Mouse (Mus musculus) midbrain, embryonic 16.5 days (tissue): ENCODE results near the gene Vmn1r148. TPM values are rescaled to one million over a fixed set of nuclear protein-coding genes. Genes with fewer than 3 reads are reported as not detected.
"Not testable (repeated sequence)": the region's sequence is repeated elsewhere in the genome, so short reads cannot be mapped to it uniquely, and the experiment has no call there.

Experiments
- ATAC-seq: fragments of 200-750 bp; cut with Nextera tagmentation; 2 replicates; pipeline ENCODE4 v1.8.0; 2017; ENCODE audit warnings: moderate TSS enrichment
- H3K27ac ChIP-seq: fragments of 300-500 bp; sonication (generic); 2 replicates; pipeline ENCODE4 v1.5.1; 2014; ENCODE audit warnings: mild to moderate bottlenecking, low read length, mixed read lengths
- H3K27me3 ChIP-seq: fragments of 300-500 bp; sonication (generic); 2 replicates; pipeline ENCODE4 v1.6.1; 2014; ENCODE audit warnings: low read depth, low read length, mixed read lengths; ENCODE audit not compliant: control insufficient read depth, insufficient read depth
- H3K36me3 ChIP-seq: fragments of 300-500 bp; sonication (generic); 2 replicates; pipeline ENCODE4 v1.6.1; 2014; ENCODE audit warnings: mild to moderate bottlenecking, low read length, moderate library complexity, mixed read lengths; ENCODE audit not compliant: control insufficient read depth, insufficient read depth
- H3K4me1 ChIP-seq: fragments of 300-500 bp; sonication (generic); 2 replicates; pipeline ENCODE4 v1.6.1; 2014; ENCODE audit warnings: mild to moderate bottlenecking, low read length, mixed read lengths; ENCODE audit not compliant: control insufficient read depth, insufficient read depth
- H3K4me2 ChIP-seq: fragments of 300-500 bp; sonication (generic); 2 replicates; pipeline ENCODE4 v1.6.1; 2014; ENCODE audit warnings: mild to moderate bottlenecking, low read length, mixed read lengths
- H3K4me3 ChIP-seq: fragments of 300-500 bp; sonication (generic); 2 replicates; pipeline ENCODE4 v1.5.1; 2014; ENCODE audit warnings: low read depth, mild to moderate bottlenecking, low read length, moderate library complexity, mixed read lengths
- H3K9ac ChIP-seq: fragments of 300-500 bp; sonication (generic); 2 replicates; pipeline ENCODE4 v1.6.1; 2014; ENCODE audit warnings: low read depth, low read length, mixed read lengths
- H3K9me3 ChIP-seq: fragments of 300-500 bp; sonication (generic); replicated peaks from 2 replicates; pipeline ENCODE4 v1.6.1; 2014; ENCODE audit warnings: mild to moderate bottlenecking, low read length, mixed read lengths; ENCODE audit not compliant: control insufficient read depth, poor library complexity, severe bottlenecking
- WGBS: fragments of 180-500 bp; shearing (Covaris S2); extraction: QIAGEN DNeasy Blood & Tissue Kit; methylation state at CpG from one replicate; pipeline ENCODE4 v1.1.7; 2014; 5-methylcytosine and 5-hydroxymethylcytosine counted together
- polyA plus RNA-seq: library from polyadenylated mRNA; unstranded; fragments of >200 nt; fragmentation: Nextera tagmentation; extraction: Ambion mirVana; gene quantifications from 2 replicates; pipeline ENCODE4 v1.2.1, GENCODE M21; 2015

The Vmn1r148 gene
- polyA plus RNA-seq: not detected in 2 replicates

- H3K4me3 ChIP-seq, H3K27ac ChIP-seq, H3K9ac ChIP-seq, H3K4me2 ChIP-seq, H3K36me3 ChIP-seq, H3K9me3 ChIP-seq, H3K27me3 ChIP-seq, H3K4me1 ChIP-seq, ATAC-seq: not testable (repeated sequence)
- WGBS: no CpG with 5 or more reads among the region's 3 CpGs
Measured at GRCm38 (mm10) chr7:22413283-22413682, at the start of gene Vmn1r148. TSS of gene Vmn1r148 (plus strand) at chr7:22413583.

- H3K9ac ChIP-seq, H3K9me3 ChIP-seq, H3K4me1 ChIP-seq, H3K36me3 ChIP-seq, ATAC-seq, H3K4me3 ChIP-seq, H3K4me2 ChIP-seq, H3K27me3 ChIP-seq, H3K27ac ChIP-seq: not testable (repeated sequence)
- WGBS: no CpG with 5 or more reads among the region's 1 CpGs
Measured at GRCm38 (mm10) chr7:22370939-22371338, 42.4 kb upstream of the Vmn1r148 start, which contains the start of gene Gm8660. TSS of gene Gm8660 (minus strand) at chr7:22371039.

GRCm38 (mm10) chr7:22438129-22438528 is 24.7 kb downstream of the Vmn1r148 start, which contains the start of gene Vmn1r149:
TSS of gene Vmn1r149 (minus strand) at chr7:22438229.
- no CpG with 5 or more reads among the region's 2 CpGs for WGBS
- H3K9ac ChIP-seq, ATAC-seq, H3K27me3 ChIP-seq, H3K9me3 ChIP-seq, H3K36me3 ChIP-seq, H3K4me1 ChIP-seq, H3K4me2 ChIP-seq, H3K27ac ChIP-seq, H3K4me3 ChIP-seq: not testable (repeated sequence)

GRCm38 (mm10) chr7:22463975-22464374 is 50.6 kb downstream of the Vmn1r148 start, which contains the start of gene Gm10665:
TSS of gene Gm10665 (minus strand) at chr7:22464075.
- not testable (repeated sequence) for H3K4me2 ChIP-seq, H3K9me3 ChIP-seq, ATAC-seq, H3K27ac ChIP-seq, H3K4me1 ChIP-seq, H3K36me3 ChIP-seq, H3K27me3 ChIP-seq, H3K9ac ChIP-seq, H3K4me3 ChIP-seq
- no CpG with 5 or more reads among the region's 5 CpGs for WGBS

Other genes starting within 250 kb of the Vmn1r148 start
- not detected in 2 replicates for gene Vmn1r142, start 249.5 kb upstream of the Vmn1r148 start, polyA plus RNA-seq
- not detected in 2 replicates for gene Vmn1r143, start 224.2 kb upstream of the Vmn1r148 start, polyA plus RNA-seq
- gene Gm8653, start 212.3 kb upstream of the Vmn1r148 start, polyA plus RNA-seq: not detected in 2 replicates
- not detected in 2 replicates for gene Gm8453, start 184.1 kb upstream of the Vmn1r148 start, polyA plus RNA-seq
- not detected in 2 replicates for gene Gm4187, start 83.9 kb upstream of the Vmn1r148 start, polyA plus RNA-seq
- gene Gm8660, start 42.5 kb upstream of the Vmn1r148 start, polyA plus RNA-seq: not detected in 2 replicates
- not detected in 2 replicates for gene Vmn1r149, start 24.6 kb downstream of the Vmn1r148 start, polyA plus RNA-seq
- gene Gm10665, start 50.5 kb downstream of the Vmn1r148 start, polyA plus RNA-seq: not detected in 2 replicates
- not detected in 2 replicates for gene Vmn1r151, start 86.1 kb downstream of the Vmn1r148 start, polyA plus RNA-seq
- not detected in 2 replicates for gene Vmn1r152, start 109.4 kb downstream of the Vmn1r148 start, polyA plus RNA-seq
- not detected in 2 replicates for gene Gm8677, start 121.3 kb downstream of the Vmn1r148 start, polyA plus RNA-seq
- gene Gm4201, start 151.8 kb downstream of the Vmn1r148 start, polyA plus RNA-seq: not detected in 2 replicates
- not detected in 2 replicates for gene Gm4565, start 174.5 kb downstream of the Vmn1r148 start, polyA plus RNA-seq
- not detected in 2 replicates for gene Vmn1r155, start 244.4 kb downstream of the Vmn1r148 start, polyA plus RNA-seq